Mouse (Mus musculus) heart, embryonic 12.5 days (tissue): ENCODE measurements around the gene Myo5a. TPM values are rescaled to one million over a fixed set of nuclear protein-coding genes. Genes with fewer than 3 reads are reported as not detected.

Source experiments
- ATAC-seq: fragments of 200-750 bp; cut with Nextera tagmentation; 2 replicates; pipeline ENCODE4 v1.8.0; 2017; ENCODE audit warnings: moderate TSS enrichment, moderate library complexity; ENCODE audit not compliant: insufficient number of reproducible peaks, low FRiP score
- H3K27ac ChIP-seq: fragments of 300-500 bp; sonication (generic); 2 replicates; pipeline ENCODE4 v1.5.1; 2016; ENCODE audit warnings: mild to moderate bottlenecking, moderate library complexity; ENCODE audit not compliant: poor library complexity, severe bottlenecking
- H3K27me3 ChIP-seq: fragments of 300-500 bp; sonication (generic); replicated peaks from 2 replicates; pipeline ENCODE4 v1.6.1; 2016; ENCODE audit warnings: mild to moderate bottlenecking, moderate library complexity
- H3K36me3 ChIP-seq: fragments of 300-500 bp; sonication (generic); 2 replicates; pipeline ENCODE4 v1.6.1; 2016; ENCODE audit warnings: mild to moderate bottlenecking, moderate library complexity
- H3K4me1 ChIP-seq: fragments of 300-500 bp; sonication (generic); replicated peaks from 2 replicates; pipeline ENCODE4 v1.6.1; 2016; ENCODE audit warnings: mild to moderate bottlenecking
- H3K4me2 ChIP-seq: fragments of 300-500 bp; sonication (generic); 2 replicates; pipeline ENCODE4 v1.6.1; 2016; ENCODE audit warnings: mild to moderate bottlenecking, moderate library complexity
- H3K4me3 ChIP-seq: fragments of 300-500 bp; sonication (generic); 2 replicates; pipeline ENCODE4 v1.5.1; 2016; ENCODE audit warnings: mild to moderate bottlenecking
- H3K9ac ChIP-seq: fragments of 300-500 bp; sonication (generic); 2 replicates; pipeline ENCODE4 v1.6.1; 2016; ENCODE audit warnings: mild to moderate bottlenecking, moderate library complexity
- H3K9me3 ChIP-seq: fragments of 300-500 bp; sonication (generic); replicated peaks from 2 replicates; pipeline ENCODE4 v1.6.1; 2016; ENCODE audit warnings: mild to moderate bottlenecking, moderate library complexity
- WGBS: fragments of 180-500 bp; shearing (Covaris S2); methylation state at CpG from one replicate; pipeline ENCODE4 v1.1.7; 2016; 5-methylcytosine and 5-hydroxymethylcytosine counted together
- polyA plus RNA-seq: library from polyadenylated mRNA; unstranded; fragments of >200 nt; fragmentation: Nextera tagmentation; extraction: Ambion mirVana; gene quantifications from 2 replicates; pipeline ENCODE4 v1.2.1, GENCODE M21; 2016

Gene Myo5a
- polyA plus RNA-seq, 1 experiment from 2014 or later = 15.8 TPM

DNA sequence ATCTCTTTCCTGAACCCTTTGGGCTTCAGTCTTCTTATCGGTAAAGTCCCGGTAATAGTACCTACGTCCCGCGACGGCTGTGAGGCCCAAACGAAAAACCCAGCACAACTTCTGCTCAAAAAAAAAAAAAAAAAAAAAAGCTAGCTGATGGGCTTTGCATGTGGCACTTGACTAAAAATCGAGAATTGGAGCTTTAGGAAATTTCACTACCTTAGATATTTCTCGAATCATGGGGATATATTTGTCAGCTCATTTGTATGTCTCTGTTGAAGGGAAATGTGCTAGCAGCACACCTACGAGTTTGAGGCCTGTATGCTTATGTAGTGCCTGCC lies 32.5 kb upstream of the Myo5a start:
- 1% methylated on average over 10 of the region's 10 CpGs for WGBS
- Histone ChIP-seq H3K9me3 (no peaks in the 10 kb centered on the region), H3K4me2 (peak overlapping the region; percentile 78), H3K27me3 (no peaks in the 10 kb centered on the region), H3K9ac (peak overlapping the region; percentile 86), H3K4me3 (peak overlapping the region; percentile 99), H3K36me3 (0 out of 2 replicates have a peak, but pooled peaks cover 9% of the 10 kb centered on the region), H3K4me1 (peaks cover 5% of the 10 kb centered on the region), H3K27ac (no peak overlapping the region)
- ATAC-seq = no peak

DNA sequence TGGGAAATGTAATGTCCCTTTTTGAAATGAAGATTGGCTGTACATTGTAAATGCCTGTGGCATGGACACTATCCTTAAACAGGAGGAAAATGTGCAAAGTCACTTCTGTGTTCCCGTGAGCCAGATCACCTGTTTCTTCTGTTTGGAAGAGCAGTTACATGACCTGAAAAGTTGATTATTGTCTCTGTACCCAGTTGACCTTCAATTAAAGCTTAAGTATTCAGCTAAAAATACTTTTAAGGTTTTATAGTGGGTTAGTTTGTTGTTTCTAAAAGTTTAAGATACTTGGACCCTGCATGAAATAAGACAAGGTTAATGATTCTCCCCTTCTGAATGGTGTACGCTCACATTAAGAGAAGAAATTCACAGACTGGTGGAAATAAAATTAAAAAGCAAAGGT lies 30.2 kb upstream of the Myo5a start:
- Histone ChIP-seq H3K27me3 (no peaks in the 10 kb centered on the region), H3K4me3 (no peak overlapping the region), H3K9ac (no peak overlapping the region), H3K4me1 (peaks cover 5% of the 10 kb centered on the region), H3K9me3 (no peaks in the 10 kb centered on the region), H3K4me2 (no peak overlapping the region), H3K27ac (no peak overlapping the region), H3K36me3 (peaks cover 13% of the 10 kb centered on the region; the same call in 1 of the 2 replicates)
- ATAC-seq = no peak
- 84% methylated on average over 2 of the region's 2 CpGs for WGBS

DNA sequence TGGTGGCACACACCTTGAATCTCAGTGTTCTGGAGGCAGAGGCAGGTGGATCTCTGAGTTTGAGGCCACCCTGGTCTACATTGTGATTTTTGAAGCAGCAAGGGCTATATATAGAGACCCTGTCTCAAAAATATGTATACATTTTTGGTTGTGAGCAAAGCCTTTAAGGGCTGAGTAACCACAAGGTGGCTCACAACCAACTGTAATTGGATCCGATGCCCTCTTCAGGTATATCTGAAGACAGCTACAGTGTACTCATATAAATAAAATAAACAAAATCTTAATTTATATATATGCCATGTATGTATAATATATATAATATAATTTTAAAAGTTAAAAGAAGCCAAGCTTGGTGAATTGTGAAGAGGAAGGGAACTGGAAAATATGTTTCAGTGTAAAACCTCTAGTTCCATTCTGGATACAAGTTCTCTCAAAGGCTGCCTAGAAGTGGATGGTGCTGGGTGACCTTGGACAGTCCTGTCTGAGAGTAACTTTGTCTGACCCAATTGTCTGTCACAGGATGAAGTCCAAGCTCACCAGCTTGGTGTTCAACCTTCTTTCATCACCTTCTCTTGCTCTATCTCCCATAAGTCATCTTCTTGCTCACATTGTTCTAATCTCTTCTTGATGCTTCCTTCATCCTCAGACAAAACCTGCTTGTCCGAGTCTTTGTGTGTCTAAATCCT lies 28.8 kb upstream of the Myo5a start:
- no peak overlapping the region for H3K27ac ChIP-seq
- 78% methylated on average over 2 of the region's 2 CpGs for WGBS

DNA sequence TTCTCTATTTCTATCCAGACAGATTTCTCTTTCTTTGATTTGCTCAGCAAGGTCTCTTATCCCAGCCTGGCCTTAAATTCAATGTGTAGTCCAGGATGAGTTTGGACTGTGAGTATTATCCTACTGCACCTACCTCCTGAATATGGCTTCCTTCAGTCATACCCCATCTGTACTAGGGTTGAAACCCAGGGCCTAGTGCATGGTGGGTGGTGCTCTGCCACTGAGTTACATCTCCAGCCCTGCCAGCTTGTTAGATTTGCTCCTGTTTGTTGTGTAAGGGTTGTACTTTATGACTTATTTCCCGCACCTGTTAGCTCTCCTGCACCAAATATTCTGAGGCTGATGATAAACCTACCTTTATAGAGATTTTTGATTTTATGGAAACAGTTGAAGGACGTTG lies 27.6 kb upstream of the Myo5a start:
- Histone ChIP-seq H3K4me2 (no peak overlapping the region), H3K36me3 (peaks cover 20% of the 10 kb centered on the region), H3K4me1 (peaks cover 5% of the 10 kb centered on the region), H3K4me3 (no peak overlapping the region), H3K9ac (no peak overlapping the region), H3K9me3 (no peaks in the 10 kb centered on the region), H3K27me3 (no peaks in the 10 kb centered on the region), H3K27ac (no peak overlapping the region)
- WGBS = 92% methylated on average over 2 of the region's 2 CpGs
- no peak for ATAC-seq

More for the DNA sequence above, 28.8 kb upstream of the Myo5a start:
- H3K9ac ChIP-seq = no peak overlapping the region
- no peak for ATAC-seq
- no peaks in the 10 kb centered on the region for H3K27me3 ChIP-seq
- H3K4me3 ChIP-seq = no peak overlapping the region
- no peak overlapping the region for H3K4me2 ChIP-seq
- peaks cover 16% of the 10 kb centered on the region; the same call in 1 of the 2 replicates for H3K36me3 ChIP-seq
- H3K4me1 ChIP-seq = peaks cover 5% of the 10 kb centered on the region
- no peaks in the 10 kb centered on the region for H3K9me3 ChIP-seq

DNA sequence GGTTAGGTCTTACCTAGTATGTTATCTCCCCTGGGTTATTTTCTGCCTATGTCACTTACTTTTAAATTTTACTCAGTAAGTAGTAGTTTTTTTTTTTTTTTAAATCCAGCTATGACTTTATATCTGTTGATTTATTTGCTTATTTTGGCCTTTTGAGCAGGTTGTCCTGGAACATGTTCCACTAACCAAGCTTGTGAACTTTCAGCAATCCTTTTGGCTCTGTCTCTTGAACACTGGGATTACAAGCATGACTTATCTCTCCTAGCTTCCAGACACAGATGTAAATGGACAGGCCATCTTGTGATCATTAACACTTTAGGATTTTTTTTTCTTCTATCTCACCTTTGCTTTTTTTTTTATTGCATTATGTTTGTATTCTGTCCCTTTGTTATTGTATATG lies 23.7 kb upstream of the Myo5a start:
- Histone ChIP-seq H3K36me3 (peaks cover 18% of the 10 kb centered on the region), H3K9me3 (no peaks in the 10 kb centered on the region), H3K4me3 (no peak overlapping the region), H3K4me2 (no peak overlapping the region), H3K9ac (no peak overlapping the region), H3K27ac (no peak overlapping the region), H3K4me1 (peaks cover 5% of the 10 kb centered on the region), H3K27me3 (no peaks in the 10 kb centered on the region)
- ATAC-seq = no peak

GRCm38 (mm10) chr9:75049100-75049499 lies 21.7 kb upstream of the Myo5a start:
- no peaks in the 10 kb centered on the region for H3K9me3 ChIP-seq
- H3K4me3 ChIP-seq = no peak overlapping the region
- no peak for ATAC-seq
- H3K36me3 ChIP-seq = peaks cover 11% of the 10 kb centered on the region
- no peak overlapping the region for H3K27ac ChIP-seq
- no peaks in the 10 kb centered on the region for H3K27me3 ChIP-seq
- peaks cover 5% of the 10 kb centered on the region for H3K4me1 ChIP-seq
- no peak overlapping the region for H3K4me2 ChIP-seq
- 73% methylated on average over 3 of the region's 3 CpGs for WGBS
- H3K9ac ChIP-seq = no peak overlapping the region

DNA sequence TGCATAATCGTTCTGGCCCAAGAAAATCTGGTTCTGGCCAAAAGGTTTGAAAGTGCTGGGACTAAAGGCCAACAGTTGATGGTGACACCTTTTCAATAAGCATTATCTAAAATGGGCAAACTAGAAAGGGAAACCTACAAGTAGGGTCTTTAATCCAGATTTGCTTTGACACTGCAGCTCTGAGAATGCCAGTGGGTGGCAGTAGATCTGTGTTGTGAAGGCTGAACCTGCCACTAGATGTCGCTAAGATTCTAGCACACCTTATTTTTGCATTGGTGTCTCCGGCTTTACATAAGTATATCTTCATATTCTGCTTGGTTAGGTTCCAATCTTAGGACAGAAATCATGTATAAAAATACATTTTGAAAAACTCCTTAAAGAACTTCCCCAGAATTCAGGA lies 20.8 kb upstream of the Myo5a start:
- Histone ChIP-seq H3K4me3 (no peak overlapping the region), H3K27ac (no peak overlapping the region), H3K4me1 (peaks cover 5% of the 10 kb centered on the region), H3K9ac (0 out of 2 replicates have a peak overlapping the region, but pooled peaks have one; percentile 36), H3K4me2 (no peak overlapping the region), H3K9me3 (no peaks in the 10 kb centered on the region), H3K36me3 (peaks cover 11% of the 10 kb centered on the region), H3K27me3 (no peaks in the 10 kb centered on the region)
- WGBS = 31% methylated on average over 3 of the region's 3 CpGs
- no peak; the same call in 1 of the 2 replicates for ATAC-seq

DNA sequence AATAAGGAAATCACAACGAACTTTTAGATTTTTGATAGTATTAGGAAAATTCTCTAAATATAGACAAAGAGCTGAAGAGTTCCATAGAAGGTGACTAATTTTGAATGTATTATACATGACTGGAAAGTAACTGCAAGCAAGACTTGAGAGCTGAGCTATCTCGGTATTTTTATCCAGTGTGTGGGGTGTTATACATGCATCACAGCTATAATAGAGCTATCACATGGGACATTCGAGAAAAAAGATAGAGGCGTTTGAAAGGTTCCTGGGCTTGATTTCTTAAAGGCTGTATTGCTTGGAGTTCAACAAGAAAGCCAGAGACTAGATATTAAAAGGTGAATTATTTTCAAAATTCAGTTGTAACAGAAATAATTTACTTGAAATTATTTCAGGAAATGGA lies 19.0 kb upstream of the Myo5a start:
- Histone ChIP-seq H3K27ac (no peak overlapping the region), H3K9me3 (no peaks in the 10 kb centered on the region), H3K4me3 (no peak overlapping the region), H3K36me3 (peaks cover 10% of the 10 kb centered on the region), H3K4me1 (peaks cover 5% of the 10 kb centered on the region), H3K4me2 (no peak overlapping the region), H3K9ac (no peak overlapping the region), H3K27me3 (no peaks in the 10 kb centered on the region)
- WGBS = 78% methylated on average over 4 of the region's 4 CpGs
- no peak for ATAC-seq

GRCm38 (mm10) chr9:75055046-75055445 lies 15.8 kb upstream of the Myo5a start:
- no peak overlapping the region for H3K9ac ChIP-seq
- peaks cover 22% of the 10 kb centered on the region for H3K36me3 ChIP-seq
- ATAC-seq = no peak
- WGBS = 91% methylated on average over 5 of the region's 5 CpGs
- no peak overlapping the region for H3K27ac ChIP-seq
- H3K4me2 ChIP-seq = no peak overlapping the region
- no peaks in the 10 kb centered on the region for H3K9me3 ChIP-seq
- H3K27me3 ChIP-seq = no peaks in the 10 kb centered on the region
- H3K4me3 ChIP-seq = no peak overlapping the region
- no peaks in the 10 kb centered on the region for H3K4me1 ChIP-seq

DNA sequence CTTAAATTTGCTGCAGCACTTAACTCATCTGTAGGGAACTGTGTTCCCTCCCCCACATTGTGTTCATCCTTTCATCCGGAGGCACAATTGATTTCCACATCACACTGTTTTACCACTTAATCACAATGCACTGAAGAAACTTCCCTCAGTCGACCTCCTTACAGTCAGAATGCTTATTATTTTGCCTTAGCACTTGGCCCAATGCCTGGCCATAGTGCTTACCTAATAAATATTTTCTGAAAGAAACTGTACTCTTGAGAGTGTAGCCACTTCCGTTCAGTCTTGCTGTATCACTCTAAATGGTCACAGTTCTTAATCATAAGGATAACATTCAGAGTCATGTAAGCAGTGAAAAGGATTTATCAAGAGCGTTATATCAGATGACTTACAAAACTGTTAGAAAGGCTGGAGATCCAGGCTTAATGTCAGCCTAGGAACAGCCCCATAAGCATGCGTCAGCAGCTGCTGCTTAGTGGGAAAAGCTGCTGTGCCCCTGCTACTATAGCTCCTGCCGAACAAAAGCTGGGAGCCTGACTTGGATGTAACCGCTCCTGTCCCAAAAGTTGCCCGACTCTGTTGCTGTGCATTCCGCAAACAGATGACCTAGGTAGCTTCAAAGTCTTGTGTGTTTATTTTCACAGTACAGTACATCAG lies 6.0 kb upstream of the Myo5a start:
- ATAC-seq = no peak
- H3K4me3 ChIP-seq = no peak overlapping the region

GRCm38 (mm10) chr9:75071029-75071705 lies 352 bp downstream of the Myo5a start:
- Histone ChIP-seq H3K4me1 (peaks cover 6% of the 10 kb centered on the region), H3K9me3 (no peaks in the 10 kb centered on the region), H3K27ac (peak overlapping the region; percentile 63), H3K27me3 (no peaks in the 10 kb centered on the region; the same call in 1 of the 2 replicates), H3K36me3 (no peaks in the 10 kb centered on the region), H3K4me2 (peak overlapping the region; percentile 83), H3K4me3 (peak overlapping the region; percentile 65), H3K9ac (peak overlapping the region; percentile 81)
- ATAC-seq = peak; percentile 94
- under 1% methylated on average over 91 of the region's 92 CpGs for WGBS

More for the DNA sequence above, 6.0 kb upstream of the Myo5a start:
- Histone ChIP-seq H3K9ac (no peak overlapping the region), H3K27me3 (no peaks in the 10 kb centered on the region; the same call in 1 of the 2 replicates), H3K4me2 (no peak overlapping the region), H3K27ac (no peak overlapping the region), H3K9me3 (no peaks in the 10 kb centered on the region), H3K4me1 (no peaks in the 10 kb centered on the region), H3K36me3 (peaks cover 4% of the 10 kb centered on the region)
- 73% methylated on average over 9 of the region's 9 CpGs for WGBS
